Mouse (Mus musculus): ENCODE measurements around the gene Capn10. TPM values are rescaled to one million over a fixed set of nuclear protein-coding genes. Genes with fewer than 3 reads are reported as not detected.

Gene Capn10
- polyA plus RNA-seq, 1 experiment from 2014 or later: 28.2 TPM

- Histone ChIP-seq H3K27me3 (replicated peaks) (no peaks in the 10 kb centered on the region), H3K4me3 (replicated peaks) (no peak overlapping the region), H3K4me1 (replicated peaks) (no peaks in the 10 kb centered on the region), H3K36me3 (no peaks in the 10 kb centered on the region), H3K9me3 (no peaks in the 10 kb centered on the region), H3K4me2 (replicated peaks) (no peak overlapping the region), H3K27ac (no peak overlapping the region), H3K9ac (no peak overlapping the region)
- ATAC-seq: no peak
- WGBS: 88% methylated on average over 5 of the region's 5 CpGs
Observed at GRCm38 (mm10) chr1:92984999-92985398, 50.8 kb downstream of the Capn10 start.

GRCm38 (mm10) chr1:92988894-92989293 lies 54.7 kb downstream of the Capn10 start:
- Histone ChIP-seq H3K9me3 (no peaks in the 10 kb centered on the region), H3K27ac (no peak overlapping the region), H3K4me2 (replicated peaks) (no peak overlapping the region), H3K4me3 (replicated peaks) (no peak overlapping the region), H3K4me1 (replicated peaks) (no peaks in the 10 kb centered on the region), H3K36me3 (no peaks in the 10 kb centered on the region), H3K9ac (no peak overlapping the region), H3K27me3 (replicated peaks) (no peaks in the 10 kb centered on the region)
- peak; percentile 56; the same call in 1 of the 2 replicates for ATAC-seq
- 36% methylated on average over 4 of the region's 4 CpGs for WGBS

- ATAC-seq: 0 out of 2 replicates have a peak, but pooled peaks have one; percentile 42
- no peaks in the 10 kb centered on the region for H3K36me3 ChIP-seq
- no peaks in the 10 kb centered on the region for H3K9me3 ChIP-seq
- H3K9ac ChIP-seq: no peak overlapping the region
- WGBS: 52% methylated on average over 4 of the region's 4 CpGs
- H3K4me1 ChIP-seq (replicated peaks): no peaks in the 10 kb centered on the region
- H3K27me3 ChIP-seq (replicated peaks): no peaks in the 10 kb centered on the region
- no peak overlapping the region for H3K27ac ChIP-seq
- no peak overlapping the region for H3K4me3 ChIP-seq (replicated peaks)
- no peak overlapping the region for H3K4me2 ChIP-seq (replicated peaks)
Observed at GRCm38 (mm10) chr1:92989891-92990290, 55.7 kb downstream of the Capn10 start.

GRCm38 (mm10) chr1:92992214-92992855 lies 58.2 kb downstream of the Capn10 start:
- Histone ChIP-seq H3K4me2 (replicated peaks) (no peak overlapping the region), H3K9ac (no peak overlapping the region), H3K27ac (no peak overlapping the region), H3K4me1 (replicated peaks) (no peaks in the 10 kb centered on the region), H3K36me3 (no peaks in the 10 kb centered on the region), H3K9me3 (no peaks in the 10 kb centered on the region), H3K4me3 (replicated peaks) (no peak overlapping the region), H3K27me3 (replicated peaks) (no peaks in the 10 kb centered on the region)
- no peak for ATAC-seq
- 80% methylated on average over 6 of the region's 6 CpGs for WGBS

GRCm38 (mm10) chr1:92992880-92993279 lies 58.7 kb downstream of the Capn10 start:
- Histone ChIP-seq H3K27ac (no peak overlapping the region), H3K27me3 (replicated peaks) (no peaks in the 10 kb centered on the region), H3K4me1 (replicated peaks) (no peaks in the 10 kb centered on the region), H3K9ac (no peak overlapping the region), H3K9me3 (no peaks in the 10 kb centered on the region), H3K4me3 (replicated peaks) (no peak overlapping the region), H3K36me3 (no peaks in the 10 kb centered on the region), H3K4me2 (replicated peaks) (no peak overlapping the region)
- 82% methylated on average over 2 of the region's 2 CpGs for WGBS
- ATAC-seq: no peak

Other genes with a start within 250 kb of the Capn10 start
- gene Gpc1, start 102.7 kb upstream of the Capn10 start, polyA plus RNA-seq (2015; fragmentation: Nextera tagmentation; extraction: Ambion mirVana): 36.8 and 37.7 TPM in 2 replicates
- gene Ankmy1, start 31.5 kb upstream of the Capn10 start, polyA plus RNA-seq (2015; fragmentation: Nextera tagmentation; extraction: Ambion mirVana): 0.16 and 0.34 TPM in 2 replicates
- 14.1 and 14.7 TPM in 2 replicates for gene Dusp28, start 27.4 kb upstream of the Capn10 start, polyA plus RNA-seq (2015; fragmentation: Nextera tagmentation; extraction: Ambion mirVana)
- 40.6 and 56.1 TPM in 2 replicates for gene Rnpepl1, start 23.6 kb upstream of the Capn10 start, polyA plus RNA-seq (2015; fragmentation: Nextera tagmentation; extraction: Ambion mirVana)
- 8.9 and 9.1 TPM in 2 replicates for gene Gpr35, start 16.5 kb downstream of the Capn10 start, polyA plus RNA-seq (2015; fragmentation: Nextera tagmentation; extraction: Ambion mirVana)
- 3.0 and 11.2 TPM in 2 replicates for gene Aqp12, start 72.0 kb downstream of the Capn10 start, polyA plus RNA-seq (2015; fragmentation: Nextera tagmentation; extraction: Ambion mirVana)
- 18.3 and 21.4 TPM in 2 replicates for gene Kif1a, start 167.6 kb downstream of the Capn10 start, polyA plus RNA-seq (2015; fragmentation: Nextera tagmentation; extraction: Ambion mirVana)
- gene Agxt, start 200.9 kb downstream of the Capn10 start, polyA plus RNA-seq (2015; fragmentation: Nextera tagmentation; extraction: Ambion mirVana): 0.59 and 0.62 TPM in 2 replicates
- gene 2310007B03Rik, start 226.6 kb downstream of the Capn10 start, polyA plus RNA-seq (2015; fragmentation: Nextera tagmentation; extraction: Ambion mirVana): 8.7 and 10.4 TPM in 2 replicates
- gene Crocc2, start 234.3 kb downstream of the Capn10 start, polyA plus RNA-seq (2015; fragmentation: Nextera tagmentation; extraction: Ambion mirVana): 0.04 and 0.13 TPM in 2 replicates